Mouse (Mus musculus): Measurements from ENCODE around the gene Numa1. TPM values are rescaled to one million over a fixed set of nuclear protein-coding genes. Genes with fewer than 3 reads are reported as not detected.

Gene Numa1
- total RNA-seq, 1 experiment = 91.0 TPM

DNA sequence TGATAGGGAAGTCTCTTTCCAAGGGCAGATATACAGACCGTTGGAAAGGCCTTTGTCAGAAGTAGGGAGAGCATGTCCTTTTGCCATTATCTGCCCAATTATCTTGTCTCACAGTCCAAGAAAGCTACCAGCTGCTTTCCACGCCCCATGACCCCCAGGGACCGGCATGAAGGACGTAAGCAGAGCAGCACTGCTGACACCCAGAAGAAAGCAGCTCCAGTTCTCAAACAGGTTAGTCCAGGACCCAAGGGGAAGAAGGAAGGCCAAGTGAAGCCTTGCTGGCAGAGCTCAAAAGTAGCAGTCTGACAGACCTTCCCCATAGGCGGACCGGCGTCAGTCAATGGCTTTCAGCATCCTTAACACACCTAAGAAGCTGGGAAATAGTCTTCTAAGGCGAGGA is 79.5 kb downstream of the Numa1 start:
- no peak for DNase-seq (ENCODE audit: low read depth, low spot score)
- Histone ChIP-seq H3K4me1 (ENCODE audit: control insufficient read depth in 2 of 2, insufficient read depth in 2 of 2, low read length in 2 of 2, poor library complexity in 1 of 2) (no peaks in the 10 kb centered on the region), H3K9ac (ENCODE audit: insufficient read depth, low read depth, low read length, poor library complexity, severe bottlenecking) (no peak overlapping the region), H3K27ac (ENCODE audit: insufficient read depth, low read depth, low read length, poor library complexity, severe bottlenecking) (no peak overlapping the region), H3K4me3 (ENCODE audit: insufficient read depth in 1 of 2, low read depth in 1 of 2, low read length in 2 of 2, poor library complexity in 1 of 2, severe bottlenecking in 1 of 2) (no peak overlapping the region), H3K9me3 (ENCODE audit: control insufficient read depth, insufficient read depth, low read depth, low read length) (no peaks in the 10 kb centered on the region), H3K36me3 (ENCODE audit: control insufficient read depth, insufficient read depth, low read length, poor library complexity, severe bottlenecking) (peaks cover 76% of the 10 kb centered on the region)
- no peak for TF ChIP-seq ZNF384 (IDR thresholded peaks at IDR 0.05; ENCODE audit: low read depth, low read length)
- TF ChIP-seq CHD2 (IDR thresholded peaks at IDR 0.05; ENCODE audit: low read depth, low read length) = no peak
- TF ChIP-seq MAFK (IDR thresholded peaks at IDR 0.05; ENCODE audit: insufficient read depth, low read depth, low read length) = no peak
- no peak for TF ChIP-seq HCFC1 (IDR thresholded peaks at IDR 0.05; ENCODE audit: borderline replicate concordance, insufficient read depth, low read length)
- in situ Hi-C loops (cut with MboI; ENCODE audit: low sequenced_read_pairs in 2 of 2, unreplicated experiment in 2 of 2) = no loop called here

GRCm38 (mm10) chr7:102014995-102015394 is 81.1 kb downstream of the Numa1 start:
- no peak for TF ChIP-seq ZC3H11A (IDR thresholded peaks at IDR 0.05; ENCODE audit: borderline replicate concordance, low read depth, low read length)
- no peak for TF ChIP-seq CHD2 (IDR thresholded peaks at IDR 0.05; ENCODE audit: low read depth, low read length)
- TF ChIP-seq ZNF384 (IDR thresholded peaks at IDR 0.05; ENCODE audit: low read depth, low read length) = no peak
- TF ChIP-seq MAFK (IDR thresholded peaks at IDR 0.05; ENCODE audit: insufficient read depth, low read depth, low read length) = no peak
- no peak for TF ChIP-seq HCFC1 (IDR thresholded peaks at IDR 0.05; ENCODE audit: borderline replicate concordance, insufficient read depth, low read length)

GRCm38 (mm10) chr7:102016936-102017335 is 83.0 kb downstream of the Numa1 start:
- H3K36me3 ChIP-seq (ENCODE audit: control insufficient read depth, insufficient read depth, low read length, poor library complexity, severe bottlenecking) = peaks cover 62% of the 10 kb centered on the region
- in situ Hi-C loops (cut with MboI; ENCODE audit: low sequenced_read_pairs in 2 of 2, unreplicated experiment in 2 of 2) = no loop called here
- no peak overlapping the region for H3K4me3 ChIP-seq (ENCODE audit: insufficient read depth in 1 of 2, low read depth in 1 of 2, low read length in 2 of 2, poor library complexity in 1 of 2, severe bottlenecking in 1 of 2)

More at GRCm38 (mm10) chr7:102014995-102015394, 81.1 kb downstream of the Numa1 start:
- Histone ChIP-seq H3K4me1 (ENCODE audit: control insufficient read depth in 2 of 2, insufficient read depth in 2 of 2, low read length in 2 of 2, poor library complexity in 1 of 2) (no peaks in the 10 kb centered on the region), H3K9me3 (ENCODE audit: control insufficient read depth, insufficient read depth, low read depth, low read length) (no peaks in the 10 kb centered on the region), H3K27ac (ENCODE audit: insufficient read depth, low read depth, low read length, poor library complexity, severe bottlenecking) (no peak overlapping the region), H3K36me3 (ENCODE audit: control insufficient read depth, insufficient read depth, low read length, poor library complexity, severe bottlenecking) (peaks cover 71% of the 10 kb centered on the region), H3K9ac (ENCODE audit: insufficient read depth, low read depth, low read length, poor library complexity, severe bottlenecking) (no peak overlapping the region), H3K4me3 (ENCODE audit: insufficient read depth in 1 of 2, low read depth in 1 of 2, low read length in 2 of 2, poor library complexity in 1 of 2, severe bottlenecking in 1 of 2) (no peak overlapping the region)
- in situ Hi-C loops (cut with MboI; ENCODE audit: low sequenced_read_pairs in 2 of 2, unreplicated experiment in 2 of 2) = no loop called here
- no peak for DNase-seq (ENCODE audit: low read depth, low spot score)

DNA sequence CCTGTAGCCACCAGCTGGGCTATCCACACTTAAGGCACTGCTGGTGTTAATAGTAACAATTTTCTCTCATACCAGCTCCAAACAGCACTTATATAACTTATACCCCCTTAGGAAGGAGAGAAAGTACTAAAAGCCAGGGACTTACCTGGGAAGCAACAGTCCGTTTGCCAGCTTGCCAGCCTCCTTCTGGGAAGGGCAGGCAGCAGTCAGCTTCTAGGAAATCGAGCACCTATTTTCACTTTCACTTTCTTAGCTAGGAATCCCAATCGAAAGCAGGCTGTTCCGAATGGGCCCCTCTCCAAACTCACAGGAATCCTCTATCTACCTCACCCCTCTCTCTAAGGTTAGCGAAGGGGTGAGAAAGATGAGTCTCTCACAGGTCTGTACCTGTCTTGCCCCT is 83.5 kb downstream of the Numa1 start:
- Histone ChIP-seq H3K9me3 (ENCODE audit: control insufficient read depth, insufficient read depth, low read depth, low read length) (no peaks in the 10 kb centered on the region), H3K9ac (ENCODE audit: insufficient read depth, low read depth, low read length, poor library complexity, severe bottlenecking) (no peak overlapping the region), H3K4me3 (ENCODE audit: insufficient read depth in 1 of 2, low read depth in 1 of 2, low read length in 2 of 2, poor library complexity in 1 of 2, severe bottlenecking in 1 of 2) (no peak overlapping the region), H3K4me1 (ENCODE audit: control insufficient read depth in 2 of 2, insufficient read depth in 2 of 2, low read length in 2 of 2, poor library complexity in 1 of 2) (peaks cover under 1 to 3% of the 10 kb centered on the region in 2 experiments; a peak in 2 of 4 replicates), H3K36me3 (ENCODE audit: control insufficient read depth, insufficient read depth, low read length, poor library complexity, severe bottlenecking) (peaks cover 57% of the 10 kb centered on the region), H3K27ac (ENCODE audit: insufficient read depth, low read depth, low read length, poor library complexity, severe bottlenecking) (no peak overlapping the region)
- TF ChIP-seq MAFK (IDR thresholded peaks at IDR 0.05; ENCODE audit: insufficient read depth, low read depth, low read length) = no peak
- no peak for TF ChIP-seq ZNF384 (IDR thresholded peaks at IDR 0.05; ENCODE audit: low read depth, low read length)
- no peak for TF ChIP-seq CHD2 (IDR thresholded peaks at IDR 0.05; ENCODE audit: low read depth, low read length)
- TF ChIP-seq HCFC1 (IDR thresholded peaks at IDR 0.05; ENCODE audit: borderline replicate concordance, insufficient read depth, low read length) = no peak
- TF ChIP-seq ZC3H11A (IDR thresholded peaks at IDR 0.05; ENCODE audit: borderline replicate concordance, low read depth, low read length) = no peak
- no peak for DNase-seq (ENCODE audit: low read depth, low spot score)
- in situ Hi-C loops (cut with MboI; ENCODE audit: low sequenced_read_pairs in 2 of 2, unreplicated experiment in 2 of 2) = no loop called here

More at GRCm38 (mm10) chr7:102016936-102017335, 83.0 kb downstream of the Numa1 start:
- no peaks in the 10 kb centered on the region for H3K4me1 ChIP-seq (ENCODE audit: control insufficient read depth in 2 of 2, insufficient read depth in 2 of 2, low read length in 2 of 2, poor library complexity in 1 of 2)
- no peak for DNase-seq (ENCODE audit: low read depth, low spot score)
- H3K27ac ChIP-seq (ENCODE audit: insufficient read depth, low read depth, low read length, poor library complexity, severe bottlenecking) = no peak overlapping the region
- H3K9me3 ChIP-seq (ENCODE audit: control insufficient read depth, insufficient read depth, low read depth, low read length) = no peaks in the 10 kb centered on the region
- H3K9ac ChIP-seq (ENCODE audit: insufficient read depth, low read depth, low read length, poor library complexity, severe bottlenecking) = no peak overlapping the region
- TF ChIP-seq ZC3H11A (IDR thresholded peaks at IDR 0.05; ENCODE audit: borderline replicate concordance, low read depth, low read length) = no peak
- no peak for TF ChIP-seq ZNF384 (IDR thresholded peaks at IDR 0.05; ENCODE audit: low read depth, low read length)
- no peak for TF ChIP-seq MAFK (IDR thresholded peaks at IDR 0.05; ENCODE audit: insufficient read depth, low read depth, low read length)
- TF ChIP-seq CHD2 (IDR thresholded peaks at IDR 0.05; ENCODE audit: low read depth, low read length) = no peak
- TF ChIP-seq HCFC1 (IDR thresholded peaks at IDR 0.05; ENCODE audit: borderline replicate concordance, insufficient read depth, low read length) = no peak

- no peak overlapping the region for H3K4me3 ChIP-seq (ENCODE audit: insufficient read depth in 1 of 2, low read depth in 1 of 2, low read length in 2 of 2, poor library complexity in 1 of 2, severe bottlenecking in 1 of 2)
- H3K4me1 ChIP-seq (ENCODE audit: control insufficient read depth in 2 of 2, insufficient read depth in 2 of 2, low read length in 2 of 2, poor library complexity in 1 of 2) = peaks cover 5 to 6% of the 10 kb centered on the region in 2 experiments; a peak in 2 of 4 replicates
- no peak overlapping the region for H3K27ac ChIP-seq (ENCODE audit: insufficient read depth, low read depth, low read length, poor library complexity, severe bottlenecking)
- DNase-seq (ENCODE audit: low read depth, low spot score) = no peak
- no peak for TF ChIP-seq HCFC1 (IDR thresholded peaks at IDR 0.05; ENCODE audit: borderline replicate concordance, insufficient read depth, low read length)
- TF ChIP-seq CHD2 (IDR thresholded peaks at IDR 0.05; ENCODE audit: low read depth, low read length) = no peak
- no peak for TF ChIP-seq ZNF384 (IDR thresholded peaks at IDR 0.05; ENCODE audit: low read depth, low read length)
- TF ChIP-seq MAFK (IDR thresholded peaks at IDR 0.05; ENCODE audit: insufficient read depth, low read depth, low read length) = no peak
- no peak for TF ChIP-seq ZC3H11A (IDR thresholded peaks at IDR 0.05; ENCODE audit: borderline replicate concordance, low read depth, low read length)
- in situ Hi-C loops (cut with MboI; ENCODE audit: low sequenced_read_pairs in 2 of 2, unreplicated experiment in 2 of 2) = no loop called here
- no peaks in the 10 kb centered on the region for H3K9me3 ChIP-seq (ENCODE audit: control insufficient read depth, insufficient read depth, low read depth, low read length)
- H3K9ac ChIP-seq (ENCODE audit: insufficient read depth, low read depth, low read length, poor library complexity, severe bottlenecking) = no peak overlapping the region
- H3K36me3 ChIP-seq (ENCODE audit: control insufficient read depth, insufficient read depth, low read length, poor library complexity, severe bottlenecking) = peaks cover 57% of the 10 kb centered on the region
These were observed 84.1 kb downstream of the Numa1 start for GRCm38 (mm10) chr7:102018034-102018433.
